Mouse (Mus musculus) right cerebral cortex, postnatal 25 days (tissue): ENCODE data around the gene Nt5c2.
A peak's percentile ranks its signal among the peaks of the same experiment; 100 is the strongest.

Source experiments
- DNase-seq: peaks from one replicate; pipeline ENCODE4 v3.0.0; 2022

The Nt5c2 gene

DNA sequence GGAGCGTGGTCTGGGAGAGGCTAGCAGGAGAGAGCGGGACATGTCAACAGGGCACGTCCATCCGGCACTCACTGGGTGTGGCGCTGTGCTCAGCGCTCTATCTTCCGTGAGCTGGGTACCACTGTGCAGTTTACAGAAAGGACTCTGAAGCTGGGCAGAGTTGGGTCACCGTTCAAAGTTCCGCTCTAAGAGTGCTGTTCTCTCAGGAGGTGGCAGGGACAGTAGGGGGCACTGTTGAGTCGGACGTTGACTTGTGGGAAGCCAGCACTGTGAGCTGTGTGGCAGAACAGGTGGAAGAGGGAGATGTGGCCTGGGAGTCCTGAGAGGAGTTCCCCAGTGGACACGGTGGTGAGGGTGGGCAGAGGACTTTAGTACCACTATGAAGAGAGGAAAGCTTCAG is 139.2 kb downstream of the Nt5c2 start:
- peak; percentile 68 for DNase-seq

- DNase-seq = no peak
Observed at GRCm38 (mm10) chr19:46873924-46874323, 141.0 kb downstream of the Nt5c2 start.

- no peak for DNase-seq
Observed at GRCm38 (mm10) chr19:46871651-46872050, 143.3 kb downstream of the Nt5c2 start.

- DNase-seq = no peak
Observed at GRCm38 (mm10) chr19:46871096-46871495, 143.9 kb downstream of the Nt5c2 start.

- DNase-seq = peak; percentile 78
Observed at GRCm38 (mm10) chr19:46869526-46869925, 145.4 kb downstream of the Nt5c2 start.

- no peak for DNase-seq
Observed at GRCm38 (mm10) chr19:46869049-46869448, 145.9 kb downstream of the Nt5c2 start.

- no peak for DNase-seq
Observed at GRCm38 (mm10) chr19:46865381-46865780, 149.6 kb downstream of the Nt5c2 start.

GRCm38 (mm10) chr19:46864731-46865331 is 150.1 kb downstream of the Nt5c2 start:
- no peak for DNase-seq

GRCm38 (mm10) chr19:46864079-46864478 is 150.9 kb downstream of the Nt5c2 start:
- no peak for DNase-seq

GRCm38 (mm10) chr19:46863236-46863927 is 151.6 kb downstream of the Nt5c2 start:
- no peak for DNase-seq

DNA sequence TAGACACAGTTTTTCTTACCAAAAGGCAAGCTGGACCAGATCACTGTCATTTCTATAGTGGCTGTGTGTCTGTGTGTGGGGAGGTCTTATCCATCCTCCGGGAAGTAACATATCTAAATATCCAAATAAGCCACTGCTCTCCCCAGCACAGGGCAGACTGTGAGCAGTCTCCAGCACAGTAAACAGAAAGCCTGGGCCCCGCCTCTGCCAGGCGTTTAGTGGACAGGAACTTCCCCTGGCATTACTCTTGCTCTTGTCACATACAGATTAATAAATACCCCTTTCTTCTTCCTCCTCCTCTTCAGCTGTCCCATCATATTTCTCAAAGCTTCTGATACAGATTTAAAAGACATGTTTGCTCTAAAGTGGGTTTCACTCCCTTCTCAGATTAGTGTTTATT is 152.4 kb downstream of the Nt5c2 start:
- DNase-seq = no peak

DNA sequence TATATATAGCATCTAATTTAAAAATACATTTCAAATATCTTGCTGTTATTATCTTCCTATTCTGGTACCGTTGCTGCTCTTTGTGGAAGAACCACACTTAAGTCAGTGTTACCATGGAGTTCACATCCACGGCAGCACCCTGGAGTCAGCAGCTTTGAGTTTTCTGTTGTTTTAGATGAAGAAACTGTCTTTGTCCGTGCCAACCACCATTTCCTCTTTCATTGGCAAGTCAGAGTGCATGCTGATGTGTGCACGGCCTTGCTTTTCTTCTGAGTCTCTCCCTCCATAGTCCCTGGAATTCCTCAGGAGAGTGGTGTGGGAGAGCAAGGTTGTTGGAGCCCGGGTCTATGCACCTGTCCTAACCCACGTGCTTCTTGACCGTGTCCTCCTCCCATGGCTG is 156.8 kb downstream of the Nt5c2 start:
- DNase-seq = no peak

GRCm38 (mm10) chr19:46857277-46857989 is 157.5 kb downstream of the Nt5c2 start:
- DNase-seq = no peak

DNA sequence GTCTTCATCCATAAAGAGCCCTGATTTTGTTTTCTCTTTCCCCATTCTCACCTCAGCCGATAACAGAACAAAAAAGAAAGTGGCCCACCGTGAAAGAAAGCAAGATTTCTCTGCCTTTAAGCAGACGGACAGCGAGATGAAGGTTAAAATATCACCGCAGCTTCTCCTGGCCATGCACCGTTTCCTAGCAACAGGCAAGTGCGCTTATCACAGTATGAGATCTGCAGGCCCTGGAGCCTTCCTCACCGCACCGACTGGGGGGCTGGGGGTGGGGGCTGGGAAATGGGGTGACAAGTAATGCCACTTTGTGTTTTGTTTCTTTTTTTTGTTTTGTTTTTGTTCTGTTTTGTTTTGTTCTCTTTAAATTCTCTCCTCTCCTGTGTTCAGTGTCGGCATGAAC is 158.2 kb downstream of the Nt5c2 start:
- DNase-seq = no peak

- no peak for DNase-seq
Observed at GRCm38 (mm10) chr19:46856232-46856631, 158.7 kb downstream of the Nt5c2 start.

GRCm38 (mm10) chr19:46849443-46849997 is 165.4 kb downstream of the Nt5c2 start:
- no peak for DNase-seq

DNA sequence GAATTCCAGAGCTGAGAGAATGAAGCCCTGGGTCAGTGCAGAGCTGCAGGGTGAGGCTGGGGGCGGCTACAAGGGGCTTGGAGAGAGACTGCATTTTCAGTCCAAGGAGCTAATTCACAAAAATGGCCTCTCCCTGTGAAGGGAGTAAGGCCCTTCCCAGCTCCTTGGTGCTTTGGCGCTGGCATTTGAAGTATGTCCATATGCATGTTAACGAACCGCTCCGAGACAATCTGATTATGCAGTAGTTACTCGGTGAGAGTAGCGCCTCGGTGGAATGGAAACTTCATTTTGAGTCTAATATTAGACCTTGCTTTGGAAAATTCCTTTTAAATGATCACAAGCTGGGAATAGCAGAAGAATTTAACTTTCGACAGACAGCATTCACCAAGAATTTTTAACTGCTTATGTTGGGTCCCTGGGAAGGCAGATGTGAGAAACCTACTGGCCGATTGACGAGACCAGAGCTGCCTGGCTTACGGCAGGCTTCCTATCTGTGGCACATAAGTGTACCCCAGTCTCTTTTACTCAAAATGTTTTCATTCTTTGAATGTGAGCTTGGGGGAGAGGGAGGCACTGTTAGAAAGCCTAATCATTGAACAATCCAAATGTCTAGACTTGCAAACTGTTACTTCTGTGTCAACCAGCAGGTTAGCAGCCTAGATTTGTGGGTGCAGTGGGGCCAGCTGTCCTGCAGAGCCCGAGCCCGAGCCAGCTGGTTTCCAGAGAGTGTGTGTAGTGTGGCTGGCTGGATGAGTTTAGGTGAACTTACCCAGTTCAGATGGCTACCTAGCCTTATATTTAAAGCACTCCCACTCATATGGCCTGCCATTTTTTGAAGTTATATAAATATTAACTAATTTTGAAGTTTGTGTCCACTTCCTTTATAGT is 166.3 kb downstream of the Nt5c2 start:
- DNase-seq = no peak

DNA sequence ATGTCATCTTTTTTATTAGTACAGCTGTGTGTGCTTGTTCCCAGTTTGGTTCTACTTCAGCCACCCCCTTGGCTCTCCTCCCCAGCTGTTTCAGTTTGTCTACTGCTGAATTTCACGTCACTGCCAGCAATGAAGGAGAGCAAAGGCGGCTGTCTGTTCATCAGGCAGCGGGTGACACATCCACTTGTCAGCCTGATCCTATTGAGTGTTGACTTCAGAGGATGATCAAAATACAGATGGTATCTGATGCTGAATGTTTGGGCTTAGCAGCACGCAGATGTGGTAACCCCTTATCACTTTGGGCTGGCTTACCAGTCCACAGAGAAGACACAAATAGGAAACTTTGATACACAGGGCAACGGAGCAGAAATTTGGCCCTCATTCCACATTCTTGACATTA is 168.5 kb downstream of the Nt5c2 start:
- DNase-seq = no peak

DNA sequence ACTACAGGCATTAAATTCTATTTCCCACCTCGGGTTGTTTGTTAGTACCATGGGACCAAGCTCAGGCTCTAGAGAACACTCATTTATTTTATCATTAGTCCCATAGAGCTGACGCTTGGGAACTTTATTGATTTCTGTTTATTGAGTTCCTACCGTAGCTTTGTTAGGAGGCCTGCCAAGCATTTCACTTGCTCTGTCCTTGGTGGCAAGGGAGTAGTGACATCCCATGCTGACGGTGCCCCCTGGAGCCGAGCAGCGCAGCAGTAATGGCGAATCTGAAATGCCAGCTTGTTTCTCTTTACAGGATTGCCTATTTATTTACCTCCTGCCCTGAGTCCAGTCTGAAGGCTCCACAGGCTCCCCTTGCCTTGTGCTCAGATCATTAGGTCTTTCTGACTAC is 168.9 kb downstream of the Nt5c2 start:
- no peak for DNase-seq

GRCm38 (mm10) chr19:46843030-46843429 is 171.9 kb downstream of the Nt5c2 start:
- DNase-seq = no peak

DNA sequence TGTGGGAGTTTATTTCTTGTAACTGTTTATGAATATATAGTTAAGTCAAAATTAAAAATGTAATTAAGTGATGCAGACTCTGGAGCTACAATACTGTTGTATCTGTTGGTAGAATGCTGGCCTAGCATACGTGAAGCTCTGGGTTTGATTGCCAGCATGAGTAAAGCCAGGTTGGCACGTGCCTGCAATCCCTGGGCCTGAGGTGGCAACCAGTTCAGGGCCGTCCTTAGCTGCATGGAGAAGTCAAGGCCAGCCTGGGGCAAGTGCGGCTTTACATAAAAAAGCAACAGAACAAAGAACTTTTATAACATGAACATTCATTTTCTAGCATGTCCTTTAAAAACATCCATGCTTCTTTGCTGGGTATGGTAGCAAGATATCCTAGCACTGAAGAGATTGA is 173.9 kb downstream of the Nt5c2 start:
- no peak for DNase-seq

- DNase-seq = no peak
Observed at GRCm38 (mm10) chr19:46837290-46838079, 177.5 kb downstream of the Nt5c2 start.
